Mouse (Mus musculus) telencephalon, adult 2 months (tissue): ENCODE measurements around the gene Rtf2.
A peak's percentile ranks its signal among the peaks of the same experiment; 100 is the strongest.

Source experiments
- DNase-seq: peaks from one replicate; pipeline ENCODE4 v3.0.0-alpha.2; 2011; ENCODE audit warnings: low read depth, low spot score

The Rtf2 gene

DNA sequence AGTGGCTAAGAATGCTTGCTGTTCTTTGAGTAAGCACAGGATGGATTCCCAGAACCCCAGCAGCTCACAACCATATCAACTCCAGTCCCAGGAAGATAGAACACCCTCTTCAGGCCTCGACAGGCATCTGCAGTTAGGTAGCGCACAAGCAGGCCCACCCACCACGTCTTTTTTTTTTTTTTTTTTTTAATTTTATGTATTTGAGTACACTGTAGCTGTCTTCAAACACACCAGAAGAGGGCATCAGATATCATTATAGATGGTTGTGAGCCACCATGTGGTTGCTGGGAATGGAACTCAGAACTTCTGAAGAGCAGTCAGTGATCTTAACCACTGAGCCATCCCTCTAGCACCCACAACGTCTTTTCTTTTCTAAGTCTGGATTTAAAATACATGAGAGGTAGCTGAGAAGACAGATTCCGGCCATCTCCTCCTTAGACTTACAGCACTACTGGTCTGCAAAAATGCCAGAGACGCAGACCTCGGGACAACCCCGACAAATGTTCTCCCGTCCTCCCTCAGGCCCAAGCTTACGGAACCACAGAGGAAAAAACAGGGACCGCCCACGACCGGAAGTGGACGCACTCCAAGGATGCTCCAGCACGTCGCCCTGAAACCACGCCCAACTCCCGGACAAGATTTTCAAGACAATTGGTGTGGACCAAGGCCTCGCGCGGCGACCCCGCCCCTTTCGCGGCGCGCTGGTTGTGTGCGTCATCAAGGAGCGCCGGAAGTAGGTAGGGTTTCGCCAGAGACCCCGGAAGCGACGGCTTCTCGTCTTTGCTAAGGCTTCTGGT is at the start of gene Rtf2:
Gene Rtf2 (plus strand): TSS at position 714 of the 797 bp plus-strand sequence.
- DNase-seq: peak; percentile 99

DNA sequence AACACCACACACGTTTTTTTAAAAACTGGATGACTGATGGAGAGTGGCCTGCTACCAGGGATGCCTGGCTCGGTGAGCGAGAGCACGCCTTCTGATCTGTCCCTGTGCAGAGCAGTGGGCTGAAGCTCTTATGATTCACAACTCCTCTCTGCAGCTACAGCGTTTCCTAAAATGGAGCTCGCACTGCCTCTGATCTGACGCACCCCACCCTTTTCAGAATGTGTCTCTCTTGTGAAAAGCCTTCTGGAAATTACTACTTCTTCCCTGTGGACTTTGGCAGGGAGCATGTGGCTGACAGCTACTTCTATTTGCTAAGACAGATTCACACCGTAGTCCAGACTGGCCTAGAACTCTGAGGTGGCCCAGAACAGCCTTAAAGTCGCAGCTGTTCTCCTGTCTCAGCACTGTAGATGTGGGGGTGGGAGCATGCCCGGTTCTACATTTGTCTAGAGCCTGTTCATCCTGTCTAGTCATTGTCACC is 48.3 kb upstream of the Rtf2 start:
- DNase-seq: peak; percentile 85

DNA sequence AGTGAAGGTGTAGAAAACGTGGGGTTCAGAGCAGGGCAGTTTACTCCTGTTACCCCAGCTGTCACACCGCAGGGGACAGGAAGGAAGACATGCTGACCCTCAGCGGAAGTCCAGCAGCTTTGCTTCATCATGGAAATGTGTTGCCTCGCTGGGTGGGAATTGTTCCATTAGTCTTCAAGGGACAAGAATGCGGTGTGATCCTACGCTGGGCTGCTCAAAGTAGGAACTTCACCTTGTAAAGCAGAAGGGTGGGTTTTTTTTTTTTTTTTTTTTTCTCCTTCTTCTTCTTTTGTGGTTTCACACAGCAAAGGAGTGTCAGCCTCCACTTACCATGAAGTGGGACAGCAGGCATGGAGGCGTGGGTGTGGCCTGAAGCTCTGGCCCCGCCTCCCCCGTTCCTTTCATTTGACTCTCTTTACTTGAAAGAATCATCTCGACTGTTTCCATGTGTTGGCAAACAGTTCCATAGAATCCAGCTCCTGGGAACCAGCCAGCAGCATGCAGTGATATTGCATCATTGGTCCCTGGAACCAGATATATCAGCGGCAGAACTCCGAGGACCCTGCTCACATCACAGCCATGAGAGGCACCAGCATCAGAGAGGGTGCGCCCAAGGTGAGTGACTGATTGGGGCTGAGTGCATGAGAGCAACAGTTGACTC is 46.8 kb upstream of the Rtf2 start, which contains the start of gene Cass4:
Gene Cass4 (plus strand): TSS at position 404 of the 661 bp plus-strand sequence.
- no peak for DNase-seq

DNA sequence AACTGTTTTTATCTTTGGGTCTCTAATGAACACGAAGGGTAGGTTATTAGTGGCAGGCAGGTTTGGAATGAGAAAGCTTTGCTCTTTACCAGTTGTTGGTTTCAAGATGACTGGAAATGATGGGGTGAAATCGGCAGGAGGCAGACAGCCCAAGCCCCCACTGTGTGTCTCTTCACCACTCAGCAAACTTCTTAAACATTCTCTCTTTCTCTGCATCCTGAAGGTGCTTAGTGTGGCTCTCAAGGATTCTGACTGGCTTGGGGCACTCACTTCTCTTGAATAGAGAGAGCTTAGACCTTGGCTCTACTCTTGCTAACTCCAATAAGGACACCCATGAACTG is 46.3 kb upstream of the Rtf2 start:
- no peak for DNase-seq

DNA sequence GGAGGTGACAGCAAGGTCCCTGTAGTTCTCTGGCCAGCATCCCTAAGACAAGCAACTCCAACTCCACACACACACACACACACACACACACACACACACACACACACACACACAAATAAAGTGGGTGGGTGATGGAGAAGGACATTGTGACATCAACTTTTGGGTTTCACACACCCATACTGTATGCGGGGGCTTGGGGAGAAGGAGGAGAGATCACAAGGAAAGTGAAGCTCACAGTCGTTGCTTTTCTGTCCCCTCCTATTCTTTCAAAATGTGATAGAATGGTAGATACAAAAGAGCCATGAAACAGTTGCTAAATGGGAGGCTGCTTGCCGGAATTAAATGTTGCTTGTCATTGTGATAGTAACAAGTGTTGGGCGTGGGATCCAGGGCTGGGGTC is 45.7 kb upstream of the Rtf2 start:
- no peak for DNase-seq

DNA sequence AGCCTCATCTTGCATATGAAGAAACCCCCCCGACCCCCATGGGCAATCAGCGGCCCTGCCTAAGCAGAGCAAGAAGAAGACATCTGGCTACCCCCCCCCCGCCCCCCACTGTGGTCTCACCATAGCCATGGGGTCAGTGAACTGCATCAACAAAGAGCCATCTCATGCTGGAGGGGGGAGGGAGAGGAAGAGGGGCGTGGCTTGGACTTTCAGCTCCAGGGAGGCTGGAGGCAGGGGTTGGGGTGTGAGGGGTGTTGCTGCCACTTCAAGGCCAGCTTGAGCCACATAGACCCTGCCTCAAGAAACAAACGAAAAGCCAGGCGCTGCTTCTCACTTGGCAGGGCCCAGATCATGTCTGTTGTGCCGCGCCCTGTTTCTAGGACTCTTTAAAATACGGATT is 44.4 kb upstream of the Rtf2 start:
- DNase-seq: no peak

DNA sequence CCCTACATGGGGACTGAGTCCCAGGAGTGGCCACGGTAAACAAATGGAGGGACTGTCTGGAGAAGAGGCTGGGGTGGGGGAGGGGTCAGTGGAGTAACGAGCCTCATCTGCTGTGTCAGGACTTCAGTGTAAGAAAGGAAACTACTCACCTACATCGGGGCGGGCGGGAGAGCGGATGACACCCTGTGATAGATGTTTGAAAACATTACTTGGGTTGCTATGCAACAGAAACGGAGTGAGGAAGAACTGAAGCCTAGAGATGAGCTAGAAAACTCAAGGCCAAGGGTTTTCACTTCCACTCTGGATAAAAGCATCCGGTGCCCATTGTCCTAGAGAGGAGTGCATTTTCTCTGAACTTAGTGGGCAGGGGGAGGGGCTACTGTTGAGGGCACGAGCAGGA is 40.5 kb upstream of the Rtf2 start:
- no peak for DNase-seq

DNA sequence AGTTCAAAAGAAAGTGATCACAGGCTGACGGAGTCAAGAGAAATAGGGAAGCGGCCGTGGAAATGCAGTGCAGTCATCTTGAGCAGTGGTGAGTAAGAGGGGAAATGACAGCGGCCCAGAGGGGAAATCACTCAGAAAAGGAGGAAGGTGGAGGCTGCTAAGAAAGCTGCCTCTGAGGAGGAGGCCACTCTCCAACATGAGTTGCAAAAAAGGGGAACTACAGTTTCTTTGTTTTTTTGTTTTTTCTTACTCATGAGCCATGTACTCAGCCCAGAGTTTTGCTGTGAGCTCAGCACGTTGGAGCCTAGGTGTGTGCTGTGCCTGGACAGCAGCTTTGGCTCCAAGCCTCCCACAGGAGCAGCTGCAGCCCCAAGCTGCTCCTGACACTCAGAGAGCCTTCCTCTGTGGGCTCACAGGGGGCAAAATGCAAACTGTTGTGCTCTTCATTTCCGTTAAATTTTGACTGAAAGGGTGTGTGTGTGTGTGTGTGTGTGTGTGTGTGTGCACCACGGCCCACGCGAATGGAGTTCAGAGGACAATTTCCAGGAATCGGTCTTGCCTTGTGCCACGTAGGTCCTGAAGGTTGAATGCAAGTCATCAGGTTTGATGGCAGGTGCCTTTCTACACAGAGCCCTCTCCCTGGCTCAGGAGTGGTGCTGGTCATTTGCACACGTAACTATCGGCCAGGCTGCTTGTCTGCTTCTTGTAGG is 39.1 kb upstream of the Rtf2 start:
- DNase-seq: no peak

DNA sequence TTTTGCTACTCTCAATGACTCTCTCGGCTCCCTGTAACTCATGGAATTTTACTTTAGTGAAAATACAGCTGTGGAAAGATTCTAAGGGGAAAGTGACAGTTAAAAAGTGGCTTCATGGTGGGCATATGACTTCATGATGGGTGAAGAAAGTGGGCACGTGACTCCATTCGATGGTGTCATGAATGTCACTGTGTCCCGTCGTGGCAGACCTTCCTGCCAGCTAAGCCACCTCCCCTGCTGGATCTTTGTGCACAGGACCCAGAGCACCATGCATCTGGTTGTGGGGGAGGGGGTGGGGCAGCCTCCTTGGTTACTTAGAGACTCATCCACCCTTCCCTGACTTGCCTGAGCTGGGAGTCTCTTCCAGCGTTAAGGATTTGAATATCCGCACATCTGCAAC is 36.1 kb upstream of the Rtf2 start:
- DNase-seq: no peak

DNA sequence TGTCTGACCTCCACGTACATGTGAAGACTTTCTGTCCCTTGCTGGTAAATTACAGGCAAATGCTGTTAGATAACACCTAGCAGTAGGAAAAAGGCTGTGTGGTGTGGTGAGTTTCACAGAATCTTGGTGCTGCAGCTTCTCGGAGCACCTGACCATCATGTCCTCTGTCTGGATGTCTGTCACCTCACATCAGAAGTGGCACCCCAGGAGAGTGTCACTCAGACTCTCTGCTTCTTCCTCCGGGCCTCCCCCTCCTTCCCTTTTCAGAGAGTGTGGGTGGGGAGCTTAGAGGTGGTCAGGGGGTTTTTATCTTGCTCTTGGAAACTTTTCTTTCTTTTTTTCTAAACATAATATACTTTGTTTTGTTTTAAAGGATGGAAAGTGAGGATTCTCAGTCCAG is 35.3 kb upstream of the Rtf2 start:
- no peak for DNase-seq

DNA sequence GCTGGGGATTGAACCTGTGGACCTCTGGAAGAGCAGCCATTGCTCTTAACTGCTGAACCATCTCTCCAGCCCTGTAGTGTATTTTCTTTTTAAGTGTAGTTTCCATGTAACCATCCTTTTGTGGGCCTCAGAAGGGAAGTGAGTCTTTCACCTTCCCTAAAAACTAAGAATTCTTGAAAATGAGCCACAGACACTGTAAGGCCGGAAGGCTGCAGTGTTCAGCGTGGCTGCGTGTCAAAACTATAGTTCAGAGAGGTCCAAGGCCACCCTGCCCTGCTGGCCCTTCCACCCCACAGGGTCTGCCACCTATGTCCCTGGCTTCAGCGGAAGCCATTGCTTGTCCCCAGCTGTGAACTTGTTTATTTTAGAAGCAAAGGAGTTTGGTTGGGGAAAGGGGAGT is 34.2 kb upstream of the Rtf2 start:
- no peak for DNase-seq

DNA sequence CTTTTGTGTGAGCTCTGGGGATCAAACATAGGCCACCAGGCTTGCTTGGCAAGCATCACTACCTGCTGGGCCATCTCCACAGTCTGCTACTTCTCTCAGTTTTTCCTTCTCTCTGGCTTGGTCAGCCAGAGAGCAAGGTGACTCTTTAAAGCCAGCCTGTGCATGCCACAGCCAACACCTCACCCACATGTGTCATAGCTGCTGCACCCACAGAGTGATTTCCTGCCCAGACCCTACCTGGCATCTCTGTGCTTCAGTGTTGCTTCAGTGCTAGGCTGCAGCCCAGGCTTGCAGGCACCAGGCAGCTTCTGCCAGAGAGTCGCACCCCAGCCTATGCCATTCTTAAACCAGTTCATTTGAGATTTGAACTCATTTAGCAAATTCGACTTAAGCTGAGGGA is 32.9 kb upstream of the Rtf2 start:
- no peak for DNase-seq

DNA sequence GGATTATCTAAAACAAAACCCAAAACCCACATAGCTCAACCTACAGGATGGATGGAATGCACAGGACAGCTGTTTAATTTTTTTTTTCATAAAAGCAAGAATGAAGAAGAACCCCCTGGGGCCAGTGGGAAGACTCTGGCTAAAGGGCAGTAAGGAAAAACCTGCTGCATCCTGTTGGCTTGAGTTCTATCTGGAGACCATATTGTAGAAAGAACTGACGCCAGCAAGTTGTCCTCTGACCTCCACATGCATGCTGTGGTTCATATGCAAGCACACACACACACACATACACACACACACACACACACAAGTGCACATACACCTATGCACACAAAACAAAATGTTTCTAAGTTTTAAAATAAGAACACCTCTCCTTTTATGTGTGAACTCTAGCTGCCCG is 29.7 kb upstream of the Rtf2 start:
- DNase-seq: no peak

DNA sequence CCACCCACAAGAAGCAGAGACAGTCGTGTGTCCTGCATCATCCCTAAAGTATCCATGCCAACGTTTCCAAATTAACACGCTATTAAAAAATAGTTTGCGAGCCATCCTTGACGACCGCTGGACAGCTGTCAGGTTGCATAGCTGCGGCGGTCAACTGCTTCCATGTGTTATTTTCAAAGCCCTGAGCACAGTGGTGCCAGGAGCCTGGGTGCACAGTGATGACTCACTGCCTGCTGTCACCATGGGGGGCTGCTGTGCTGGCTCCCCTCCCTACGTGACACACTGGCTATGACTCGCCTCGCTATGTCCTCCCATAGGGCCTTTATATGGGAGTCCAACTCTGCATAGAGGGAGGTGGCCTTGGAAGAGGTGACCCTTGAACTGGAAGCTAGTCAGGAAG is 29.3 kb upstream of the Rtf2 start:
- no peak for DNase-seq

DNA sequence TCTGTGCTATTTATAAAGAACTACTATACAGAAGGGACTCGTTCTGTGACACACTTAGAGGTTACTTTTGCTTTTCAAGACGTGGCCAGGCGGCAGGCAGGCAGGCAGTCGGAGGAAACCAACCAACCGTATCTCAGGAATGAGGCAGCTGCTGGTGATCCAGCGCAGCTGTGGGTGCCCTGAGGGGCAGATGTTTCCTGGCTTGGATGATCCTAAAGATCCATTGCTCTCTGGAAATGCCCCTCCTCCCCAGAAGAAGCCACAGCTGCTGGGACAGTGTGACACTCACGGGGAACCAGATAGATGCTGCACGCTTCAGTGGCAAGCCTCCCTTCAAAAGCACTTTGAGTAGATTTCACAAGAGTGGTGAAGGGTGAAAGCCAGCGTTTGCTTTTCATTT is 27.9 kb upstream of the Rtf2 start:
- no peak for DNase-seq

DNA sequence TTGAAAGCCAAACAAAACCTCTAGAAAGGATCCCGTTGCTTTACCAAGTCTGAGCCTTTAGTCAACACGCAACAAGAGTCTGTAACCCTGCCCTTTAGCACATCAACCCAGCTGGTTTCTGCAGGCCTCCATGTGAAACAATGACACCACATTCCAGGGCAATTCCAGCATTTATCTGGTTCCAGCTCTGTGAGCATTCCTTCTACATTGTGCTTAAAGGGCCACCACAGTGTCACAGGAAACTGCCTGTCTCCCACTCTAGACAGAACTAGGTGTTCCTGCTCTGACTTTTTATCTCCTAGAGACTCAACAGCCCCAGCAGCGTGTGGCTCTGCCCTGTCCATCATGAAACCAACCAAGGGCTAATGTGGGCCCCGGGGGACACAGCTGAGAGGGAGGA is 27.1 kb upstream of the Rtf2 start:
- no peak for DNase-seq

DNA sequence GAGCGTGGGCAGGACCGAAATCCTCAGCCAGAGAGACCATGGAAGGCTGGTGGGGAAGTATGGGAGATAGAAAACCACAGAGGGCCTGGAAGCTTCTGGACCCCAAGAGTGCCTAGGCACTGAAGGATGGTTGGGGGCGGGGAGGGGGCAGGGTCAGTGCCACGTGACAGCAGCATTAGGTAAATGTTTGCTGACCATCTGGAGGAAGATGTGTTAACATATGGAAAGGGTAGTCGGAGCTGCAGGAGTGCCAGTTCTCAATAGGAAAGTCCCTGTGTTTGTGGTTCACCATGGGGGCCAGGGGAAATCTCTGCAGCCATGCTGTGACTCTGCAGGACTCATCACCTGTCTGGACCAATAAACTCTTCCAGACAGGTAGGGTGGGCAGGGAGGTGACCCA is 26.5 kb upstream of the Rtf2 start:
- DNase-seq: no peak

DNA sequence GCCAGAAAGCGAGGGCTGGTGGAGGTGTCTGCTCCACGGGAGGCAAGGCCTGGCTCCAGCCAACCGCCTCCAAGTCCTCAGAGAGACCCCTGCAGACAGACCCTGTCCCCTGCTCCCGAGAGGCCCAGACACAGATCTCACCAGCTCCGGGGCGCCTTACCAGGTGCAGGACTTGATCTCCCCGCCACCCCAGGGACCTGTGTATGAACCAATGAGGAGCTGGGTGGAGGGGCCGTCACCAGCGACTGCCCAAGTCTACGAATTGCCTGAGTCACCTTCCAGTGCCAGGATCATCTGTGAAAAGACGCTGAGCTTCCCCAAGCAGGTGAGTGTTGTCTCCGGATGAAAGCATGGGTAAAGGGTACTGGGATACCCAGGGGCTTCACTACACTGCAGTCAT is 24.1 kb upstream of the Rtf2 start:
- DNase-seq: no peak

DNA sequence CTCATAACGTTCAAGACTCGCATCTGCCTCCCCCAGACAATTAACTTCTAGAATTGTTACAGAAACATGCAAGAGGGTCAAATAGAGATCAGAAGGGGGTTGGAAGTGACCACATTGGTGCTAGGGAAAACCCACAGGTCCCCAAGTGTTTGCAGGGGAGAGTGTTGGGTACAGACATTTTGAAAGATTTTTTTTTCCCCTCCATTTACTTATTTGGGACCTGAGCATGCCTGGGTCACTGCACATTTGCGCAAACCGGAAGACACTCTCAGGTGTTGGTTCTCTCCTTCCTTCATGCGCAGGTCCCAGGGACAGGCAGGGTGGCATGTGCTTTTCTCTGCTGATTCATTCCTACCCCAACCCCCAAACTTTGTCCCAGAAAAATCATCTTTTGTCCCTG is 23.5 kb upstream of the Rtf2 start:
- DNase-seq: no peak

DNA sequence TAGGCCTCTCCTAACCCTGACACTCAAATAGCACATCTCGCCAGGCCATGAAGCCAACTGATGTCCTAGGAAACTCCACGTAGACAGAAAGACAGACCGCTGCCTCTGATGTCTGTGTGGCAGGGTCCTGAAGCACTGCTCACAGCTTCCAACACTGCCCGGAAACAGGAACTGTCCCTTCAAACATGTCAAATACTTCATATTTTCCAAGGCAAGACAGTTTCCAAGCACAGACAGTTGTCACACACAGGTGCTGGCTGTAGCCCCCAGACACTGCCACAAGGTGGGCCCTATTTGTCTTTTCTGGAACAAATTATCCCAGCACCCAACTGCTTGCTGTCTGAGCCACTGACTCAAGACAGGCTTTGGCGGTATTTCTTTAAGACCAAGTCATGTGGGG is 22.1 kb upstream of the Rtf2 start:
- DNase-seq: no peak

DNA sequence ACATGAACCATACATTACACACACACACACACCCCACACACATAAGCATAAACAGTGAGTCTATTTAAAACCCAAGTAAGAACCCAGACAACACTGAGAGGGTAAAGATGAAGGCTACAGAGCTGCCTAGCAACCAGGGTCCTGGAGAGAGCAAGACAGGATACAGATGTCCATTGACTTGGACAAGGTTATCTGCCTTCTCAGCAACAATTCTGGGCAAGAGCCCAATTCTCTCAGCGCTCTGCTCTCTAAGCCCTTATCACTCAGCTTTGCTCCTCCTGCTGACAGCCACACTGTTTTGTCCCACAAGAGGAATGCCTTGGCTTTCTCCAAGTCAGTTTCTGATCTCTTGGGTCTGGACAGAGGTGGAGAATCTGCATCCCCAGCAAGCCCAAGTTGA is 9.7 kb upstream of the Rtf2 start:
- no peak for DNase-seq

DNA sequence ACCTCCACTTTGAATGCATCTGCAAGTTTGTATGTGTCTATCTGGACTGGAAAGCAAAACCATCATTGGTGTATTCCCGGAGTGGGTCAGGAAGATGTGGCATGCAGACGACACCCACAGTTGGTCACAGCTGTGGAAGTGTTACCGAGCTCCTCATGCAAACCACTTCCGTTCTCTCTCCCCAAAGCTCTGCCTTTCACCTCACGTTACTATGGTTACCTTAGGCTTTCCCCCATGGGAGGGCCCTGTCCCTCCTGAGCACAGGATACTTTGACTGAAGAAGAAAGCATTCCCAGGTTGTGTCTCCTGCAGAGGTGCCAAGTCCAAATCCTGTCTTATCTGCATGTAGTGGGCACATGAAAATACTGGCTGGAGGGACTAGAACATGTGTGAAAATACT is 6.6 kb upstream of the Rtf2 start:
- no peak for DNase-seq
